Mouse (Mus musculus) erythroid progenitor cell, adult 5-6 weeks (primary cell): ENCODE results near the gene Taf1c. TPM values are rescaled to one million over a fixed set of nuclear protein-coding genes. Genes with fewer than 3 reads are reported as not detected.

Source experiments
- ATAC-seq: replicated peaks from 2 replicates; pipeline ENCODE4 v1.8.0; 2016; ENCODE audit warnings: moderate number of reproducible peaks, mild to moderate bottlenecking, moderate TSS enrichment, inconsistent platforms; ENCODE audit not compliant: poor library complexity, low FRiP score, severe bottlenecking
- total RNA-seq, 2 experiments: library from RNA; stranded (forward) in 1 of 2; stranded (reverse) in 1 of 2; fragments of 150-400 nt in 1 of 2; fragments of 186-747, 209-891 nt in 1 of 2; gene quantifications; 2 replicates each; pipeline versions ENCODE4 v1.2.3 to v1.2.4; 2015 to 2017; ENCODE audit warnings: low replicate concordance in 2 of 2

Gene Taf1c
- total RNA-seq, 2 experiments from 2014 or later = 2.4 to 2.5 TPM

DNA sequence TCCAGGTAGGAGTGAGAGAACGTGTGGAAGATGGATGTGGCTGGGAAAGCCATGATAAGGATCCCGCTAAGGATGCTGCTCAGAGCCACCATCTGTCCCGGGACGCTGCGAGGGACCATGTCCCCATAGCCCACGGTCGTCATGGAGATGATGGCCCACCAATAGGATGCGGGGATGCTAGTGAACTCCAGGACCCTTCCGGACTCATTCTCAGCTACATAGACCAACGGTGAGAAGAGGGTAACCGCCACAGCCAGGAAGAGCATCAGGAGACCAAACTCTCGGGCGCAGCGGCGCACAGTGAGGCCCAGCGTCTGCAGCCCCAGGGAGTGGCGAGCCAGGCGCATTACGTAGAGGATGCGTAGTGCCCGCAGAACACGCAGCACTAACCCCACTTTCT lies 20.8 kb upstream of the Taf1c start:
- ATAC-seq = no peak

DNA sequence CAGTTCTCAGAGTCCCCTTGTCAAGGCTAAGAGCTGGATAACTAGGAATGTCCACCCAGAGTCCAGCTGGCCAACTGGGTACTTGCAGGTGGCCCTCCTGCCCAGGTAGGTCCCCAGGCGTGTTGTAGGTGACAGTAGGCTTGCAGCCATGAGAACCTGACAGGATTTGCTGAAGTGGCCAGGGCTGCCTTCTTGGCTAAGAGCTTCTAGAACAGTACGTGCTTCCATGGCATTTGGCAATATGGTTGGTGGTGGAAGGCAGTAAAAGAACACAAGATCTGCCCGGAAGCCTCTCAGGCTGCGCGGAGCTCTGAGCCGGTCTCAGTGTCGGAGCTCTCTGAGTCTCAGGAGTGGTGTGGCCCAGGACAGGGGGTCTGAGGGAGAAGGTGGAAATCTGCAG lies 19.9 kb upstream of the Taf1c start:
- no peak for ATAC-seq

DNA sequence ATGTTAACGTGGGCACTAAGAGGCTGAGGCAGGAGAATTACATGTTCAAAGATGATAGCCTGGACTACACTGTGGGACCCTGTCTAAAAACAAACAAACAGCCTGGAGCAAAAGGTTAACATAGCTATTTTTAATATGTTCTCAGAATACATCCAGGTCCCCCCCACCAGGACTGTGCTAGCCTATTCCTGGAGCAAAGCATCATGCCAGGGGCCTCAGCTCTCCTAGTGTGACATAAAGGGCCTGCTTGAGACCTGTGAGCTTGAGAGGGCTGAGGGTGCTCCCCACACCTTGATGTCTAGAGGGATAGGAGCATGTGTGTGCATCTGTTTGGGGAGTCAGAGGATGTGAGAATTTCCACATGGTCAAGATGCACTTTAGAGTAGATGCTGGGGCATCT lies 18.7 kb upstream of the Taf1c start:
- ATAC-seq = no peak

DNA sequence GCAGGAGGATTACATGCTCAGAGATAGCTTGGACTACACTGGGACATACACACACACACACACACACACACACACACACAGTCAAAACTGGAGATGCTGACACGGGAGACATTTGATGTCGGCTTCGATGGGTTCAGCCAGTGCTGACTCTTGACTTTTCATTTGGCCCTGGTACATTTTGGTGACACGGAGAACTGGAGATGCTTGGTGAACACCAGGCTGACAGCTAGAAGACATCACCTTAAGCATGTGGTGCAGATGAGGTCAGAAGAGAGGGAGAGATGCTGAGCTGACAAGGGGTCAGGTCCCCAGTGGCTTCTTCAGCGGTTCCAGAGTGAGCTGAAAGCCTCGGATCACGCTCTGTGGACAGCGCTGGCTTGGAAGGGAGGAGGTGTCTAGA lies 18.0 kb upstream of the Taf1c start:
- no peak for ATAC-seq

DNA sequence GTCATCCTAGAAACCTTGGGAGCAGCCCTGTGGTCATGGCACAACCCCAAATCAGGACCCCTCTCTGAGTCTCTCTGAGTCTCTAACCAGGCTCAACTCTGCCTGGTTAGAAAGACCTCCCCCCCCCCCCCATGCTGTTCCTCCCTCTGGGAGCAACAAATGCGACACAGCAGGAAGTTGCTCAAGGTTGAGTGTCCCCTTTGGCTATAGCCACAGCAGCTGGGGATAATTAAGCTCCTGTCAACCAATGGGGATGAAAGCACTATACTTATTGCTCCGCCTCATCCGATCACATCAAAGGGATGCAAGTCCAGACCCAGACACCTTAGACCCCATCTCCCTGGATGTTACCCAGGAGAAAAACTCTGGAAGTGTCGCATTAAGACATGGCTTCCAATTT lies 17.5 kb upstream of the Taf1c start:
- no peak for ATAC-seq

DNA sequence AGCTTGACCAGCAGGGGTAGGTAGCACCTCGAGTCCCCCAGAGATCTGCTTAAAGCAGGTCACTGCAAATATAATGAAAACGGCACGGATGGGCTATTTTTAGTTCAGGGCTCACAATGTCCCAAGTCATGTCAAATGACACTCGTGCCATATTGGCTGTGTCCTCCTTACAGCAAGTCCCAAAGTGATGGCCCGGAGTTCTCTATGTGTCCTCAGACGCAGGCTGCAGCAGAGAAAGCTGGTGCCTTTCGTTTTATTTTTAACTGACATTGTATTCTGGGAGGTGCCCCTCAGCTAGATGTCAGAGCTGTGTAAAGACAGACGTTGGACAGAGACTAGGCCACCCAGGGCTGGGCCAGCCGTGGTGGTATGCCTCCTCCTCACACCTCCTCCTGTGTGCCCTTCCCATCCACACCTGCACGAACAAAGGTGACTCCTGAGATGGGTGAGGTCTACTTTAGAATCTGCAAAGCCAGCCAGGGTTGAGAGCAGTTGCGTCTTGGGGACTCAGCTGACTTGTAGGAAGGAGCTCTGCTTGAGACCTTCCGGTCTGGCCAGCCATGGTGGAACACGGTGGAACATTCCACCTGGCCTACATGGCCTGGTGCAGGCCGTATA lies 15.9 kb upstream of the Taf1c start:
- ATAC-seq = no peak

DNA sequence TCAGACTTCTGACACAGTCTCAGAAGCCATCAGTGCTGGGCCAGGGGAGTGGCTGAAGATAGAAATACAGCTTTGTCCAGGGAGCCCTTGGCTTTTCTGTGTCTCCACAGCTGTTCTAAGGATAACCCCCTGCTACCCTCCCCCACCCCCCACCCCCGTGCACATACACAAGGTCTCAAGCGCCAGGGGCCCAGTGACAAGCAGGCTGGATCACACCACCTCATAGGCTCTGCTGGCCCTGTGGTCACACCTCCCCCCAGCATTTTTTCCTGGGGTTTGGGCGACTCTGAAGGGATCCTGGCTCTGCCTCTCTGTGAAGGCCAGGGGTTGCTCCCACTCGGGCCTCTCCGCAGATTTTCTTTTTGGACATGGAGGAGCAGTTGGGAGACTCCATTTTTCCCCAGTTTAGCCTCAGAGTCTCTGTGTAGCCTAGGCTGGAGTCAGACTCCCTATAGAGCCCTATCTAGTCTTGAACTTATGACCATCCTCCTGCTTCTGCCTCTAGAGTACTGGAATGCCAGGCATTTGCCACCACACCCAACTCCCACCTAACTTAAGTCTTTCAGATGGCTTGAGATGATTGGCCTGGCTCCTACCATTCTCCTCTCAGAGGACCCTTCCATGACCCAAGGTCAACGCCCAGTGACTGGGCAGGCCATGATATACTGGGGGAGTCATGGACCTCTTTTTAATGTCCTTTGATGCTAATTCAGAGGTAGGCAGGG lies 15.3 kb upstream of the Taf1c start:
- no peak for ATAC-seq

DNA sequence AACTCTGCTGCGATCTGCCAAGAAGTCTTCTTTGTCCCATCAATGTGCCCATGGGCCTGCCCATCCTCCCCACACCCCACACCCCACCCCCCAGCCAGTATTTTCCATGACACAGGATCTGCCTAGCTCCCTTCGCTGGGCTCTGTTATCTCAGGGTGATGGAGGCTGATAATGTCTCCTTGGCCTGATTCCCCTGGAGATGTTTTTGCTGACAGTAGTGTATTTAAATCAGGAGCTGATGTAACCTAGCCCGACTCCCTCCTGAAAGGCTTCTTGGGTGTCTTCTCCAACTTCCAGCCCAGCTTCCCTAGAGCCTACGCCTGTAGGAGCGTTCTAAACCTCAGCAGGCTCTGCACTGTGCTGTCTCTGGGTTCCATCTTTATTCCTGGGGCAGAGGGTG lies 13.9 kb upstream of the Taf1c start:
- no peak for ATAC-seq

DNA sequence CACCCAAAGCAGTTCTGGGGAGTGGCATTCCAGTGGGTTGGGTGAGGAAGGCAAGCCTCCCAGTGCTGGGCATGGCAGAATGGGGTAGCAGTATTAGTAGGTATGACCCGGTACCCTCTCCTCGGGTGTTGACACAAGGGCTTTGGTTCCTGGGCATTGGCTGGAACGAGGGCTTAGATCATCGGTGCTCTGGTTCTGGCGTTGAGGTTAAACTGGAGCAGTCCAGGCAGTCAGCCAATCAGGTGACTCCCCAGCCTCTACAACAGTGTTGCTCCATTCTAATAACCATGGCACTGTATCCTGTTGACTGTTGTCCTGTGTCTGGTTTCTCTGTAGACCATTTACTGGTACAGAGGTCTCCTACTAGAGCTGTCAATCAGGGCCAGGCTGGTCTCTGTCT lies 12.6 kb upstream of the Taf1c start:
- no peak for ATAC-seq

DNA sequence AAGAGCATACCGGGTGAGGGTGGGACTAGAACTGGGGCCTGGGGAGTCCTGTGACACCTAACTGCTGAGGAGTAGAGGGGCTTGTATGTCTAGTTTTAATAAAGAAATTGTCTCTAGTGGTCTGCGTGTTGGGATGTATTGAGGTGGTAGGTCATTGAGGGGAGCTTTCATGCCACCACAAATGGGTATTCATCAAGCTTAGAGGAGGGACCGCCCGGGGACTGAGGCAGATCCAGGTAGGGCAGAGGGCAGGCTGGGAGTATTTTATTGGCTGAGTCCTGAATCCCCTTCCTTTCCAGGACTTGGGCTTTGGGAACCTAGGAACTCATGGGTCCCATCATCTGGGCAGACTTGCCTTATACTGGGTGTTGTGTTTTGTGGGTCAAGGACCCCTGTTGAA lies 11.8 kb upstream of the Taf1c start:
- ATAC-seq = no peak

DNA sequence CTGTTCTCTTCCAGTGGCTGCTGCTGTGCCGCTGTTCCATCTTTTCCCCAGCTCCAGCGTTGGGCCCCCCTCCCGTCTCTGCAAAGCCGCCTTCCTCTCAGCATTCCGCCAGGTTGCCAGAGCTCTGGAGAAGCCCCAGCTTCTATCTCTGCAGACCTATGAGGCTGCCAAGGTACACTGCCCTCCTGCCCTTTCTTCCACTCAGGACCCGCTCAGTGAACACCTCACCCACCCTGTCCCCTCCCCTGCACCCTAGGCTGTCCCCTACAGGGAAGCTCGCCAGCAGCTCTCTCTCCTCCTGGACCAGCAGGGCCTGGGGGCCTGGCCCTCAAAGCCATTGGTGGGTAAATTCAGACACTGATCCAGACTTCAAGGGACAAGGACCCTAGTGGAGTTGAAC lies 11.3 kb upstream of the Taf1c start:
- ATAC-seq = no peak

DNA sequence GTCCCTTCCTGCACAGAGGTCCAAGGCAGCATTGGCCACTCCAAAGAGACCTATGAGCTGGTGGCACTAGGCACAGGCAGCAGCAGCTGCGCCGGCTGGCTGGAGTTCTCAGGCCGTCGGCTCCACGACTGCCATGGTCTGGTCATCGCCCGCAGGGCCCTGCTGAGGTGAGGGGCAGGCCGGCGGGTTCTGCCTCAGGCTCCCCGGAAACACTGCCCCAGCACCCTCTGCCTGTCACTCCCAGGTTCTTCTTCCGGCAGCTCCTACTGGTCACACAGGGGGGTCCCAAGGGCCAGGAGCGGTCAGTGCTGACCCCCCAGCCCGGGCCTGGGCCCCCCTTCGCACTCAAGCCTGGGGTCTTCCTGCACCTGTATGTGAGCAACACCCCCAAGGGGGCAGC lies 10.1 kb upstream of the Taf1c start:
- ATAC-seq = no peak

DNA sequence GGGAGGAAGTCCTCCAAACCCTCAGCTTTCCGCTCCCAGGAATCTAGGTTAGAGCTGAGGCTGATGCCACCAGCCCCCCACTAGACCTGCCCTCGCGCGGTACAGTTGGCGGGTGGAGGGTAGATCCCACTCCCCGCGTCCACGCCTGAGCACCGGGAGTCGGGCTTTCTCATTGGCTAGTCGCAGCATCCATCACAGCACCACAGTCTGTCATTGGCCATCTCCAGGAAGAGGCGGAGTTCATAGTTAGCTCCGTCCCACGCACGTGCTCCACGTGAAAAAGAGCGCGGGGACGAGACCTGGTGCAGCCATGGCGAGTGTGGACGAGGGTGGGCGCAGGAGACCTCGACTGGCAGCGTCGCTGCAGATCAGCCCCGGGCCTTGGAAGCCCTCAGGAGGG lies 7.4 kb upstream of the Taf1c start, which contains the start of gene Adad2:
TSS of gene Adad2 (plus strand) at position 277 of the 400 bp plus-strand sequence.
- ATAC-seq = no peak

DNA sequence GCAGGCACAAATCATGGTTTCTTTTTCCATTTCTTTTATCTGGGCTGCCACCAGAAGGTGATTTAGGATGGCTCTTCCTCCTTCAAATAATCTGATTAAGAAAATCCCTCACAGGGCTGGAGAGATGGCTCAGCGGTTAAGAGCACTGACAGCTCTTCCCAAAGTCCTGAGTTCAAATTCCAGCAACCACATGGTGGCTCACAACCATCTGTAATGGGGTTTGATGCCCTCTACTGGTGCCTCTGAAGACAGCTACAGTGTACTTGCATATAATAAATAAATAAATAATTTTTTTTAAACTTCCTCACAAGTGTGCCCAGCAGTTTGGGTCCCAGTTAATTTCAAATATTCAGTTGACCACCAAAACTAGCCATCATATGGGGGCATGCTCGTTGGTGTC lies 1.2 kb upstream of the Taf1c start:
- ATAC-seq = no peak

DNA sequence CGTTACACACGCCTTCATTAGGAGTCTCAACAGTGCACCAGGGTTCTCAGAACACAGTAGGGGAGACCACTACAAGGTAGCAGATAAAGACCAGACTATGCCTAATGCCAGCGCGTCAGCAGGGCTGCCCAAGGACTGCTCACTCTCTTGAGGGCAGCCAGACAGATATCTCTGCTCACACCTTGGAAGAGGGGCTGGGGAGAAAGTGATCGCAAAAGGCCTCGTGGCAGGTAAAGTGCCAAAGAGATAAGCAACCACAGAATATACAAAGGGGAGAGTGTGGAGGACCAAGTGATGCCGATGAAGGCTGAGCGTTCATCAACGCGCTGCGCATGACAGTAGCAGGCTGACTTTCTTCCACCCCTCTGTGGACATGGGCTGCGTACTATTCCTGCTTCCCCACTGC lies 621 bp downstream of the Taf1c start:
- peak; percentile 50 for ATAC-seq

DNA sequence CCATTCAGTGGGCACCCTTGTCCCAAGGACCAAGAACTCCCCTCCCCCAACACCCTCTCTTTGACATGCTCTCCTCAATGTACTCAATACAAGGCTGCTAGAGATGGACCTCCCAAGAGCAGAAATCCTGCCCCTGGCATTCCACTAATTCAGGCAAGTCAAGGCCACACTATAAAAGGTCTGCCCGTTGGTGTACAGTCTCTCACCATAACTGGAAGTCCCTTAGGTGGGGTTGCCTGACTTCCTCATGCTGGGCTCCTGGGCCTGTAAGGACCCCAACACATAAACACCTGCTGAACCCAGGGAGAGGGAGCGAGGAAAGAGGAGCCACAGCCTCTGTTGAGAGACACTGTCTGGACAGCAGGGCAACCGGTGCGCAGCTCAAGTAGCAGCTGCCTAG lies 1.3 kb downstream of the Taf1c start:
- ATAC-seq = no peak

DNA sequence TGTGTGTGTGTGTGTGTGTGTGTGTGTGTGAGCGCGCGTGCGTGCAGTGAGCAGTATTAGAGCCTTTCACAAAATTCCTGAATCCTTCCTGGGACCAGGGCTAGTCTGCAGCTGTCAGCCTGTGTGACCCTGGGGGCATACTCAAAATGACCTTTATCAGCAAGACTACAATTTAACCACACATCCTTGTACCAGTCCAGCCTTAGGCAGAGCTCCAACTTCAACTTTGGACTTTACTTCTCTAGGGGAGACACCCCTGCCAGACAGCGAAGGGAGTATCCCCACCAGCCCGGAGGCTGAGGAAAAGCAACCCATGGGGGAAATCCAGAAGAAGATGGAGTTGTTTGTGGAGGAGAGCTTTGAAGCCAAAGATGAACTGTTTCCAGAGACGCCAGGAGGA lies 13.6 kb downstream of the Taf1c start:
- no peak for ATAC-seq

DNA sequence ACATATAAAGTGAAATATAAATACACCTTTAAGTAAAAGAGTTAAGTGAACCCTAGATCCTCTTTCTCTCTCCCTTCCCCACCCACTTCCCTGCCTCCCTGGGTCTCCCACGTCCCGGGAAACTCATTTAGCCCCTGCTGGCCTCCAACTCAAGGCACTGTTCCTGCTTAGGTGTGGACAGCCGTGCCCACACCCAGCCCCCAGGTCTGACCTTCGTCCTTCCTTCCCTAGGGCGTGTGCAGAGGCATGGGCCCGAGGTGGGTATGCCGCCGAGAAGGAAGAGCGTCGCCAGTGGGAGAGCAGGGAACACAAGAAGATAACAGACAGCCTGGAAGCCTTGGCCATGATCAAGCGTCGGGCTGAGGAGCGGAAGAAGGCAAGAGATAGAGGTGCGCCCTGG lies 14.7 kb downstream of the Taf1c start:
- ATAC-seq = no peak

DNA sequence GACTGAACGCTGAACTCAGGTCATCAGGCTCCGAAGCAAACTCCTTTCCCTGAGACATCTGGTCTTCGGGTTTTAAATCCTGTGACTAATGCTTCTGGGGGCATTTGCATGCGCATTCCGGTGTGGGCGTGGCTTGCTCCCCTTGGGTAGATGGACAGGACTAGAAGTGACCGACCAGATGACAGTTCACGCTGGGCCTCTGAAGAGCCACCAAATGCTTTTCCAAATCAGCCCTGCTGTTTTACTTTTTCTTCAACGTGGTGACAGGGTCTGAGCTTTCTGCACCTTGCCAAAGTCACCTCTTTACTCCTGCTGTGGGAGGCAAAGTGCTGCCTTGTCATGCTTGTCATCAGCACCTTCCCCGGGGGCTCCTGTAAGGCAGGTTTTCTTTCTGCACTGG lies 16.2 kb downstream of the Taf1c start:
- no peak for ATAC-seq

DNA sequence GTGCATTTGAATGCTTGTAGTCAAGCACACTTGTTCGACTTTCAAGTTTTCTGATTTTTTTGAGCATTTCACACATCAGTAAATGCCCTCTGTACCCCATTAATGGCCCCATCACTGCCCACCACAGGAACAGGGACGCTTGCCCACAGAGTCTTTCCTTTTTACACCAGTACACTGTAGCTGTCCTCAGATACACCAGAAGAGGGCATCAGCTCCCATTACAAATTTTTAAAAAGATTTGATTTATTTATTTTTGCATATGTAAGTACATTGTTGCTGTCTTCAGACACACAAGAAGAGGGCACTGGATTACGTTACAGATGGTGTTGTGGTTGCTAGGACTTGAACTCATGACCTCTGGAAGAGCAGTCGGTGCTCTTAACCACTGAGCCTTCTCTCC lies 16.7 kb downstream of the Taf1c start:
- ATAC-seq = no peak

DNA sequence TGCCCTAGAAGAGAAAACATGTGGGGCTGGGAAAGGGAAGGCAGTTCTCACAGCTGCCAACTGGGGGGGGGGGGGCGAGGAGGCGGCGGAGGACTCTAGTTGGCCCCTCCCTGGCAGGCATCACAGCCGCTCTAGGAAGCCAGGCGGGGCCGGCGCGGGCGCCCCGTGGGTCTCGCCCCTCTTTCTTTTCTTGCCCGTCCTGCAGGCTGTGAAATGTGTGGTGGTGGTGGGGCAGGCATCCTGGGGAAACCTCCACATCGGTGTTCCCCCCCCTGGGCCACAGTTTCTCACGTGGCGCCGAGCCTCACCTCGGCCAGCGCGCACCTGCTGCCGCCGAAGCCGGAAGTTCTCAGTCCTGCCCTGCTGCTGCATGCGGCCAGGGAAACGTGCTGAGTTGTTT lies 19.1 kb downstream of the Taf1c start:
- peak; percentile 78 for ATAC-seq
